Mouse (Mus musculus) gastrocnemius, postnatal 25 days (tissue): Measurements from ENCODE around the gene Olfr455. TPM values are rescaled to one million over a fixed set of nuclear protein-coding genes. Genes with fewer than 3 reads are reported as not detected.

Experiments used
- DNase-seq: peaks from one replicate; pipeline ENCODE4 v3.0.0; 2022
- total RNA-seq, 2 experiments: library from RNA; stranded (reverse); gene quantifications; 1 replicate in 1 of 2; 2 replicates in 1 of 2; pipeline ENCODE4 v1.2.3; 2021

Gene Olfr455
- total RNA-seq, 2 experiments from 2014 or later, result not detected

- no peak for DNase-seq
Observed at GRCm38 (mm10) chr6:42487114-42487513, 60.3 kb downstream of the Olfr455 start, which contains the start of gene Olfr456. Gene Olfr456, minus strand, starts transcription at chr6:42487214.

Other genes with a start within 250 kb of the Olfr455 start
- under 1 TPM; 0.41 to 0.54 TPM for gene Fam131b, start 222.9 kb downstream of the Olfr455 start, total RNA-seq
- 10 to 100 TPM; 28.8 to 32.3 TPM for gene Zyx, start 198.0 kb downstream of the Olfr455 start, total RNA-seq
- under 1 TPM; 0.15 to 0.32 TPM for gene Epha1, start 174.3 kb downstream of the Olfr455 start, total RNA-seq
- not detected for gene Tas2r143, start 147.3 kb downstream of the Olfr455 start, total RNA-seq
- gene Tas2r135, start 142.2 kb downstream of the Olfr455 start, total RNA-seq, result not detected
- gene Tas2r126, start 113.1 kb downstream of the Olfr455 start, total RNA-seq, result not detected
- not detected for gene Olfr458, start 82.4 kb downstream of the Olfr455 start, total RNA-seq
- gene Olfr457, start 71.3 kb downstream of the Olfr455 start, total RNA-seq, result not detected
- not detected for gene Olfr456, start 60.4 kb downstream of the Olfr455 start, total RNA-seq
- gene Tcaf3, start 50.1 kb upstream of the Olfr455 start, total RNA-seq, result not detected
- gene Tcaf2, start 97.7 kb upstream of the Olfr455 start, total RNA-seq, result 1 to 10 TPM; 2.4 to 4.3 TPM
- gene Tcaf1, start 162.5 kb upstream of the Olfr455 start, total RNA-seq, result 10 to 100 TPM in 1 of 2 experiments, 1 to 10 TPM in 1; 9.0 to 12.9 TPM
- gene Olfr453, start 191.8 kb upstream of the Olfr455 start, total RNA-seq, result not detected
- not detected for gene Olfr38, start 208.8 kb upstream of the Olfr455 start, total RNA-seq
- gene Olfr452, start 237.5 kb upstream of the Olfr455 start, total RNA-seq, result not detected